Mouse (Mus musculus): Measurements from ENCODE around the gene Lin28b.
"Not testable (repeated sequence)": the region's sequence is repeated elsewhere in the genome, so short reads cannot be mapped to it uniquely, and the experiment has no call there.

Lin28b gene

DNA sequence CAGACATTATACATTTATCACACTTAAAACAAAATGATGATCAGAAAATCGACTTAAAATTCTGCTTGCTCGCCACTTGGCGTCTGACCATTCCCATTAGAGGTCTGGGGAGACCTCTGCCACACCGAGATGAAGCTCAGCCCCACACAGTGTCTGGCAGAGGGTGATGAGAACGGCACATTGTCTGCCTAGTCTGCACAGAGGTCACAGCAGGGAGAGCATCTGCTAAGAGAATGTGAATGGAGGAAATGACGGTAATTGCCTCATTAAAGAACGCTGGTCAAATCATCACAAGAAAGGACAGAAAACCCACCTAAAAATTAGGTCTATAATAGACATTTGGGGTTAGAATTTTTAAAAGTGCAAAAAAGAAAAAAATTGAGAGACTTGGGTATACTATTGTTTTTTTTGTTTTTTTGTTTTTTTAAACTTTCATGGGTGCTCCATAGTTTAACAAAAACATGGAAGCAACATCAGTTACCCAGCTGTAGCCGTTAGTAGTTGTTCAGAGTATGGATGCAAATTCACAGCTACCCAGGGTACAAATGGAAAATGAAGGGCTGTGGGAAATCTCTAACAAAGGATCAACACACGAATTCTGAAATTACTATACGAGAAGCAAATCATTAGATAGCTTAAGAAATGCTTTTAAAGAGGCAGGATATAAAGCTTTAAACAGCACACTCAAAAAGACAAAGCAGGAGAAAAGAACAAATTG, 75.4 kb downstream of the Lin28b start:
- DNase-seq, result peak; percentile 26 to 32

DNA sequence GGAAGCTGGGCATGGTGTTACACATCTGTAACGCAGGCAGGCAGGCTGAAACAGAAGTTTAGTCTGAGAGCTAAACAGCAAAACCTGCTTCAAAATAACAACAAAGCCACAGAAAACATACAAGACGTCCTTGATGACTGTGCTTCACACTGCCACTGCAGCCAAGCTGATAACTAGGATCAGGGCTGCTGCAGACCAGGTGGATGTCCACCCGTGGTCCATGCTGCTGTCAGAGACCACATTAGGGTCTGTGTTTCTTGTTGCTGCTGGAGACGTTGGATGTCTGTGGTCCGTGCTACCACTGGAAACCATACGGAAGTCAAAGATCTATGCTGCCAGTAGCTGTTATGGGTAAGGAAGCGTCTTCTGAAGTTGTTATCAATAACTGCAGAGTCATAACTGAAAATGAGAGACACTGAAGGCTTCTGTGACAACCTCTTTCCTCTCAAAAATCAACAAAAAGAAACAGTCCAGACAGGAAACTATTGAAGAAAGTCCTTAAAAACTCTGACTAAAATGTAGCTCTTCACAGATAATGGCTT, 86.4 kb downstream of the Lin28b start:
- no peak for DNase-seq

DNA sequence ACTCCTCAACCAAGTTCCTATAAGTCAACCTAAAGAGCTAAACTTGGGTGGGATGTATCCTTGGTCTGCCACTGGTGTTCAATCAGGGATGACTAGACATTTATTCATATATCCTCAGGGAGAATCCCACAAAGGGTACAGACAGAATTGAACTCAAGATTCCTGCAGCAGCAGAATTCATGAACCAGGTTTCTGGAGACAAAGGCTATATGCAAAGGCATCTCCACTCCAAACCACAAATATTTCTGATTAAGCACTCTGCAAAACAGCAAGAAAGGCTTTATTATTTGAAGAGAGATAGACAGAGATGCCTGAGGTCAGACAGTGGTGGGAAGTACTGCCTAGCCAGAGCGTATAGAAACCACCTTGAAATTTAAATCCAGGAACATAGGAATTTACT, 88.0 kb downstream of the Lin28b start:
- DNase-seq, result no peak

- DNase-seq, result no peak
Measured at GRCm38 (mm10) chr10:45382637-45382958, 103.6 kb downstream of the Lin28b start.

DNA sequence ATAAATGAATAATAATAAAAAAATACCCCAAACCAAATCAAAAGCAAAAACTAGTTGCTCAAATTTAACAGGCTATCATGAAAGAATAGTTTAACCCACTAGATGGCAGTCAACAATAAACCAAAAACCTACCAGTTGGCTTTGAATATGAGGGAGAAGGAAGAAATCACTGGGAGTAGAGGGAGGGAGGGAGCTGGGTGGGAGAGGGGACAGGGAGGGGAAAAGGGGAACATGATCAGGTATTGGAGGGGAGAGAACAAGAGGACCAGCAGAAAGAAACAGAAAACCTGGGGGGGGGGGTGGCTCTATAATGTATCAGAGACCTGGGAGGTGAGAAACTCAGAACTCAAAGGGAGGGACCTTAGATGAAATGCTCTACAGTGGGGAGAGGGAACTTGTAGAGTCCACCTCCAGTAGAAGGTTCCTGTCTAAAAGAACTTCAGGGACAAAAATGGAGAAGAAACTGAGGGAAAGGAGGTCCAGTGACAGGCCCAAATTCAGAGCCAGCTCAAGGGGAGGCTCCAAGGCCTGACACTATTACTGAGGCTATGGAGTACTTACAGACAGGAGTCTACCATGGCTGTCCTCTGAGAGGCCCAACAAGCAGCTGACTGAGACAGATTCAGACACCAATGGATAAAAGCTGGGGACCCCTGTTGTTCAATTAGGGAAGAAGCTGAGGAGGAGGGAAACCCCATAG, 104.1 kb downstream of the Lin28b start:
- peak in 1 of 2 experiments; percentile 5 for DNase-seq

DNA sequence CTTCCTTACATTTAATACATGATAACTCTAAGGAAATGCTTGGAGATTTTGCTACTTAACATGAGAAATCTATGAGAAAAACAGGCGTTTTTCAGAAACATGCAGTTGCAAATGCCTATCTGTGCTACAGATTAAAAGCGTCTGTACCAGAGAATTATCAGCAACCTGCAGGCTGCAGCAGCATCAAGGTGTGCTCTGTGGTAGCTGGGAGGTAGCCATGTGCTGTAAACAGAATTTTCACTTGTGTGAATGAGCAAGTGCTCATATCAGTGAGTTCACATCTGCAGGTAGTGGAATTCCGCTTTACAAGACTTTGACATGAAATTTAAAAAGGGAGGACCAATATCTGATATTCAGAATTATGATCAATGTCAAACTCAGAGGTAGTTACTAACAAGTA, 107.9 kb downstream of the Lin28b start:
- no peak for DNase-seq

- peak; percentile 83 for DNase-seq
Measured at GRCm38 (mm10) chr10:45372994-45373692, 113.1 kb downstream of the Lin28b start.

DNA sequence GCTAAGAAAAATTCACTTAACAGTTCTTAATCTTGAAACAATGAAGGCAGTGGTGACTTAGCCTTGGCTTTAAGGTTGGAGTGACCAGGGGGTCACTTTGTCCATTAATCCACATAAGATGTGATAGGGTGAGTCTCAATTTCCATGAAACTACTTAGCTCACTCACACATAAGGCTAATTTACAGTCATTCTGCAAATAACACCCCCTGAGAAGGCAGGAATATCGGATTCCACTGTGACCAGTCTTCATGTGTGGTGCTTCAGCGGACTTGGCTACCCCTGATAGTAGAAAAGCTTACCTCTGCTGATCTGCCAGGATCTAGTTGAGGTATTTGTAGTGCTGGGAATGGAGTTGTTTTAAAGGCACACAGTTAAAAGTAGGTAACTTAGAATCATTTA, 115.7 kb downstream of the Lin28b start:
- DNase-seq, result no peak

GRCm38 (mm10) chr10:45369639-45370038, 116.6 kb downstream of the Lin28b start:
- DNase-seq, result no peak

DNA sequence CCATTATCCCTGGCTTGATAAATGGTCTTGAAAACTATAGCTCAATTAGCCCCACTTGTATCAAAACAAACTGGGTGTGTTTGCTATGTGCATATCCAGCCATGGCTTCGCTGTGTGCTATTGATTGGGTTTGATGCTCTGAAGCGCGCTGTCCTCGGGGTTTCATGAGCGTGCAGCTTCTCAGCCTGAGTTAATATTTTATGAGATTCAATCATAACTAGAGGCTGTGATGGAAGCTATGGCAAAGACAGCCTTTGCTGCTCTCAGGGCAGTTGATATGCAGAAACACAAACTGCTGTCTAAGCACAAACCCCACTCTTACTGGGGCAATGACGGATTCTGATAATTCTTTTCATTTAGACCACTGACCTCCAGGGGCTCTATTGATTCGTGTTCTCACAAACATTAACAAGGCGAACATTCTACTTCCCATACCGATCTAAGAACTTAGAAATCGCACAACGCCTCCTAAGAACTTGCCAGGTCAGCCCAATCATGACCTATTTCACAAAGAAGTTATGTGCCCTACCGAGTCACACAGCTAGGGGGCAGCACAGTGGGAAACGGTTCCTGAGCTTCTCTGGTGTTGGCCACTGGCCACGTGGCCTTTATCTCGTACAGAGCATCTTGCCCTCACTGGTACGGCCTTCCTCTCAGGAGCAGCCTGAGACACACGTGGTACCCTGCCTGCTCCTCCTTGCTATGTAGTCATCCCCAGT, 119.0 kb downstream of the Lin28b start:
- no peak for DNase-seq

DNA sequence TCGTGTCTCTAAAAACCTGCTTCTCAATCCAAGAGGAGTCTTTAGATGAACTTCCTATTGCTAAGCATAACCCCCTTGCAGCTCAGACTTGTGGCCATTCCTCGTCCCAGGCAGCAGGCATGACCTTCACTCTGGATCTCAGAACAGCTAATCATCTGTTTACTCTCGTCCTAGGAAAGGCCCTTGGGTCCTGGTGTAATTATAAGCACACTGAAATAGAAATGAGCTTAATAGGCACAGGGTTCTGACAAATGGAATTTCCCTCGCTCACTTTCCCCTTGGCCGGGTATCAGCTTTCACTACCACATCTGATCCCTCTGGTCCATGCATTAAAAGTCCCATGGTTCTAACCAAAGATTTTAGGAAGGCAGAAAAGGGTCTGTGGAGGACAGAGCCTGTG, 122.8 kb downstream of the Lin28b start:
- no peak for DNase-seq

GRCm38 (mm10) chr10:45356091-45356490, 130.1 kb downstream of the Lin28b start:
- no peak for DNase-seq

GRCm38 (mm10) chr10:45348143-45348542, 138.1 kb downstream of the Lin28b start:
- not testable (repeated sequence) for DNase-seq

DNA sequence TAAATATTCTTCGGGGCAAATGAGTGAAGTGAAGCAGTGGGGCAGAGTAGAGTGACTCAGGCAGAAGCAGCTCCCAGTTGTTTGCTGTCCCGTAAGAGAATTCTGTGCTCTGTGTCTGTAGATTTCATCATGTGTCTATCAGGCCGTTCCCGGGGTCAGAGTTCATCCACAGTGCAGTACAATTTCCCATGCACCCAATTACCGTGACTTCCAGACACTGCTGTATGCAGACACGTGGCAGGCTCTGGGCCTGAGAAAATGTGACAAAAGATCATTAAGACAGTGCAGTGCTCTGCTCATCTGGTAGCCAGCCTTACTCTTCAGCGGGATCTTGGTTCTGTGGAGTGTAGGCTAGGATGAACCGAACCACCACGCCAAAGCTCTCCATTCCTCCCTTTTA, 141.0 kb downstream of the Lin28b start:
- DNase-seq, result no peak

GRCm38 (mm10) chr10:45344381-45344780, 141.8 kb downstream of the Lin28b start:
- DNase-seq, result no peak

GRCm38 (mm10) chr10:45339106-45339505, 147.1 kb downstream of the Lin28b start:
- DNase-seq, result no peak

- DNase-seq, result peak; percentile 54 to 60
Measured at GRCm38 (mm10) chr10:45335434-45336422, 150.5 kb downstream of the Lin28b start, which contains the start of gene Bves. Gene Bves, plus strand, starts transcription at chr10:45335772.

DNA sequence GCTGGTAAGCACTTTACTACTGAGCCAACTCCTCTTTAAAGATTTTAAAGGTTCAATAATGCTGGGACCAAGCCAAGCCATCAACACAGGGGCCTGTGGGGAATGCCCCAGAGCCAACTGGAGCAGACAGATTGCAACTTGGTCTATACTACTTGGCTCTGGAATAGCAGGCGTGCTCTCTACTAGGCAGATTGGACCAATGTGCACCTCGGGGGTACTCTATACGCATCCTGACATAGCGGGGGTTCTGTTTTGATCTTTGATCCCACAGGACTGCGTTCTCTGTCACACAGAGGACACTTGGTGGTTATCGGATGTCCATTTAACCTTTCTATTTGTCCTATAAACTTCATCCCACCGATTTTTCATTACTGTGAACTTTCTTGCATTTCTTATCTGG, 151.3 kb downstream of the Lin28b start:
- no peak for DNase-seq

DNA sequence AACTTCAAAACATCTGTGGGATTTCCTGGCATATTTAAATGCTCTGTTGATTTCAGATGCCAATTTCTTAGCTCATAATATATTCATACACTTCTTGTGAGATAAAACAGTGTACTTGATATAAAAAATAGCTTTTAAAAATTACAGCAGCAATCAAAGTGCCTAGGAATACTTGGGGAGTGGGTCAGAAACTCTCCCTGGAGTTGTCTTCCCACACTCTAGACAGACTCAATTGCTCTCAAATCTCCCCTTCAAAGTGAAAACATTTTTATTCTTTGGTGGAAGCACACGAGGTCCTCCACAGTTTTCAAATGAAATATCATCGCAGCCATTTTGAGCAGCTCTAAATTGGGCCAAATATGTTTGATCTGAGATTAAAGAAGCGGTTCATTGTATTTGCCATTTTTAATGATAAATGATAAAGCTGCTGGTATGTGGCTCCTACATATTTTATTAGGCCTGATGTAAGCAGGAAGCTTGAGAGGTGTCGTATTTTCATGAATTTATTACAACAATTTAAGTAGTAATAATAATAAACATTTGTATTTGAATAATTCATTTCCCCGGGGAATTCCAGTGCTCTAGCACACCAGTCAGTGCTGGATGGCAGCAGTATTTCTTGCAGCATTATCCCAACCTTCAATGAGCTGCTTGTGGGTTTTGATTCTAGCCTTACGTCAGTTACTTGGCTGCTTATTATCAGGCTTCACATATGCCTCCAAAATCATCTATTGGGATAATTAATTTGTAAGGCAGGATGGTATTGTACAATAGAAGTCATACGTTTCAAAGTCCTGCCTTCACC, 157.8 kb downstream of the Lin28b start:
- no peak for DNase-seq

Data from cerebellum, postnatal 14 days (tissue).